Mouse (Mus musculus): ENCODE results near the gene Crhr2. TPM values are rescaled to one million over a fixed set of nuclear protein-coding genes. Genes with fewer than 3 reads are reported as not detected.

Crhr2 gene
- polyA plus RNA-seq, 1 experiment from 2014 or later: 0.64 TPM

- H3K9ac ChIP-seq (ENCODE audit: low read depth, low read length): no peak overlapping the region
- ATAC-seq (ENCODE audit: low read depth): peak; percentile 71
- H3K27ac ChIP-seq (ENCODE audit: low read length): no peak overlapping the region
- H3K4me3 ChIP-seq (ENCODE audit: low read depth, low read length): no peak overlapping the region
- H3K36me3 ChIP-seq (ENCODE audit: control insufficient read depth, insufficient read depth): peaks cover 39% of the 10 kb centered on the region
- no peaks in the 10 kb centered on the region for H3K9me3 ChIP-seq (replicated peaks; ENCODE audit: control insufficient read depth, low read length)
- no peak overlapping the region for H3K4me2 ChIP-seq (ENCODE audit: low read depth, low read length)
- peaks cover 3% of the 10 kb centered on the region; the same call in 1 of the 2 replicates for H3K4me1 ChIP-seq (ENCODE audit: control insufficient read depth, low read depth, low read length)
- H3K27me3 ChIP-seq (ENCODE audit: control insufficient read depth, insufficient read depth, low read depth, low read length): no peaks in the 10 kb centered on the region
- 25% methylated on average over 7 of the region's 7 CpGs for WGBS (ENCODE audit: insufficient replicate concordance)
Observed at GRCm38 (mm10) chr6:55064477-55064827, 68.4 kb downstream of the Crhr2 start.

- H3K9ac ChIP-seq (ENCODE audit: low read depth, low read length): no peak overlapping the region
- peaks cover 39% of the 10 kb centered on the region for H3K36me3 ChIP-seq (ENCODE audit: control insufficient read depth, insufficient read depth)
- 47% methylated on average over 9 of the region's 9 CpGs for WGBS (ENCODE audit: insufficient replicate concordance)
- peak; percentile 61 for ATAC-seq (ENCODE audit: low read depth)
- H3K4me3 ChIP-seq (ENCODE audit: low read depth, low read length): no peak overlapping the region
- H3K9me3 ChIP-seq (replicated peaks; ENCODE audit: control insufficient read depth, low read length): no peaks in the 10 kb centered on the region
- H3K27me3 ChIP-seq (ENCODE audit: control insufficient read depth, insufficient read depth, low read depth, low read length): no peaks in the 10 kb centered on the region
- H3K27ac ChIP-seq (ENCODE audit: low read length): no peak overlapping the region
- no peak overlapping the region for H3K4me2 ChIP-seq (ENCODE audit: low read depth, low read length)
- H3K4me1 ChIP-seq (ENCODE audit: control insufficient read depth, low read depth, low read length): peaks cover 3% of the 10 kb centered on the region; the same call in 1 of the 2 replicates
Observed at GRCm38 (mm10) chr6:55063793-55064476, 68.9 kb downstream of the Crhr2 start.

- Histone ChIP-seq H3K4me2 (ENCODE audit: low read depth, low read length) (no peak overlapping the region), H3K9me3 (replicated peaks; ENCODE audit: control insufficient read depth, low read length) (no peaks in the 10 kb centered on the region), H3K27me3 (ENCODE audit: control insufficient read depth, insufficient read depth, low read depth, low read length) (no peaks in the 10 kb centered on the region), H3K4me3 (ENCODE audit: low read depth, low read length) (no peak overlapping the region), H3K36me3 (ENCODE audit: control insufficient read depth, insufficient read depth) (peaks cover 35% of the 10 kb centered on the region), H3K4me1 (ENCODE audit: control insufficient read depth, low read depth, low read length) (peaks cover 3% of the 10 kb centered on the region; the same call in 1 of the 2 replicates), H3K9ac (ENCODE audit: low read depth, low read length) (no peak overlapping the region), H3K27ac (ENCODE audit: low read length) (no peak overlapping the region)
- WGBS (ENCODE audit: insufficient replicate concordance): 76% methylated on average over 5 of the region's 5 CpGs
- no peak for ATAC-seq (ENCODE audit: low read depth)
Observed at GRCm38 (mm10) chr6:55062200-55062599, 70.6 kb downstream of the Crhr2 start.

GRCm38 (mm10) chr6:55061328-55061727 is 71.5 kb downstream of the Crhr2 start:
- ATAC-seq (ENCODE audit: low read depth): no peak
- Histone ChIP-seq H3K4me2 (ENCODE audit: low read depth, low read length) (no peak overlapping the region), H3K9ac (ENCODE audit: low read depth, low read length) (no peak overlapping the region), H3K27me3 (ENCODE audit: control insufficient read depth, insufficient read depth, low read depth, low read length) (no peaks in the 10 kb centered on the region), H3K9me3 (replicated peaks; ENCODE audit: control insufficient read depth, low read length) (no peaks in the 10 kb centered on the region), H3K36me3 (ENCODE audit: control insufficient read depth, insufficient read depth) (peaks cover 41% of the 10 kb centered on the region), H3K4me1 (ENCODE audit: control insufficient read depth, low read depth, low read length) (peaks cover 3% of the 10 kb centered on the region; the same call in 1 of the 2 replicates), H3K27ac (ENCODE audit: low read length) (no peak overlapping the region), H3K4me3 (ENCODE audit: low read depth, low read length) (no peak overlapping the region)
- WGBS (ENCODE audit: insufficient replicate concordance): 87% methylated on average over 11 of the region's 11 CpGs

GRCm38 (mm10) chr6:55060241-55060825 is 72.5 kb downstream of the Crhr2 start:
- Histone ChIP-seq H3K9me3 (replicated peaks; ENCODE audit: control insufficient read depth, low read length) (no peaks in the 10 kb centered on the region), H3K9ac (ENCODE audit: low read depth, low read length) (no peak overlapping the region), H3K4me2 (ENCODE audit: low read depth, low read length) (no peak overlapping the region), H3K4me3 (ENCODE audit: low read depth, low read length) (no peak overlapping the region), H3K27me3 (ENCODE audit: control insufficient read depth, insufficient read depth, low read depth, low read length) (no peaks in the 10 kb centered on the region), H3K27ac (ENCODE audit: low read length) (no peak overlapping the region), H3K4me1 (ENCODE audit: control insufficient read depth, low read depth, low read length) (peaks cover 3% of the 10 kb centered on the region; the same call in 1 of the 2 replicates), H3K36me3 (ENCODE audit: control insufficient read depth, insufficient read depth) (peaks cover 48% of the 10 kb centered on the region)
- ATAC-seq (ENCODE audit: low read depth): no peak
- WGBS (ENCODE audit: insufficient replicate concordance): 85% methylated on average over 7 of the region's 7 CpGs

- Histone ChIP-seq H3K4me2 (ENCODE audit: low read depth, low read length) (no peak overlapping the region), H3K27ac (ENCODE audit: low read length) (no peak overlapping the region), H3K36me3 (ENCODE audit: control insufficient read depth, insufficient read depth) (peaks cover 60% of the 10 kb centered on the region), H3K9ac (ENCODE audit: low read depth, low read length) (no peak overlapping the region), H3K27me3 (ENCODE audit: control insufficient read depth, insufficient read depth, low read depth, low read length) (no peaks in the 10 kb centered on the region), H3K4me1 (ENCODE audit: control insufficient read depth, low read depth, low read length) (no peaks in the 10 kb centered on the region), H3K9me3 (replicated peaks; ENCODE audit: control insufficient read depth, low read length) (no peaks in the 10 kb centered on the region), H3K4me3 (ENCODE audit: low read depth, low read length) (no peak overlapping the region)
- ATAC-seq (ENCODE audit: low read depth): no peak
- WGBS (ENCODE audit: insufficient replicate concordance): 79% methylated on average over 3 of the region's 3 CpGs
Observed at GRCm38 (mm10) chr6:55057427-55057826, 75.4 kb downstream of the Crhr2 start.

- H3K4me3 ChIP-seq (ENCODE audit: low read depth, low read length): no peak overlapping the region
- no peak overlapping the region for H3K27ac ChIP-seq (ENCODE audit: low read length)
- no peak overlapping the region for H3K4me2 ChIP-seq (ENCODE audit: low read depth, low read length)
- H3K36me3 ChIP-seq (ENCODE audit: control insufficient read depth, insufficient read depth): peaks cover 63% of the 10 kb centered on the region
- H3K9me3 ChIP-seq (replicated peaks; ENCODE audit: control insufficient read depth, low read length): no peaks in the 10 kb centered on the region
- 83% methylated on average over 4 of the region's 4 CpGs for WGBS (ENCODE audit: insufficient replicate concordance)
- H3K27me3 ChIP-seq (ENCODE audit: control insufficient read depth, insufficient read depth, low read depth, low read length): no peaks in the 10 kb centered on the region
- H3K4me1 ChIP-seq (ENCODE audit: control insufficient read depth, low read depth, low read length): no peaks in the 10 kb centered on the region
- no peak for ATAC-seq (ENCODE audit: low read depth)
- H3K9ac ChIP-seq (ENCODE audit: low read depth, low read length): no peak overlapping the region
Observed at GRCm38 (mm10) chr6:55054491-55054890, 78.3 kb downstream of the Crhr2 start.

GRCm38 (mm10) chr6:55049186-55049585 is 83.6 kb downstream of the Crhr2 start:
- 89% methylated on average over 10 of the region's 10 CpGs for WGBS (ENCODE audit: insufficient replicate concordance)
- no peak for ATAC-seq (ENCODE audit: low read depth)
- Histone ChIP-seq H3K4me3 (ENCODE audit: low read depth, low read length) (no peak overlapping the region), H3K27me3 (ENCODE audit: control insufficient read depth, insufficient read depth, low read depth, low read length) (no peaks in the 10 kb centered on the region), H3K9me3 (replicated peaks; ENCODE audit: control insufficient read depth, low read length) (no peaks in the 10 kb centered on the region), H3K9ac (ENCODE audit: low read depth, low read length) (no peak overlapping the region), H3K36me3 (ENCODE audit: control insufficient read depth, insufficient read depth) (peaks cover 41% of the 10 kb centered on the region), H3K4me2 (ENCODE audit: low read depth, low read length) (no peak overlapping the region), H3K4me1 (ENCODE audit: control insufficient read depth, low read depth, low read length) (no peaks in the 10 kb centered on the region), H3K27ac (ENCODE audit: low read length) (no peak overlapping the region)

- Histone ChIP-seq H3K9me3 (replicated peaks; ENCODE audit: control insufficient read depth, low read length) (no peaks in the 10 kb centered on the region), H3K9ac (ENCODE audit: low read depth, low read length) (no peak overlapping the region), H3K4me1 (ENCODE audit: control insufficient read depth, low read depth, low read length) (no peaks in the 10 kb centered on the region; the same call in 1 of the 2 replicates), H3K4me2 (ENCODE audit: low read depth, low read length) (no peak overlapping the region), H3K27me3 (ENCODE audit: control insufficient read depth, insufficient read depth, low read depth, low read length) (no peaks in the 10 kb centered on the region), H3K36me3 (ENCODE audit: control insufficient read depth, insufficient read depth) (peaks cover 11% of the 10 kb centered on the region), H3K27ac (ENCODE audit: low read length) (no peak overlapping the region), H3K4me3 (ENCODE audit: low read depth, low read length) (no peak overlapping the region)
- ATAC-seq (ENCODE audit: low read depth): no peak
- 11% methylated on average over 1 of the region's 1 CpGs for WGBS (ENCODE audit: insufficient replicate concordance)
Observed at GRCm38 (mm10) chr6:55045326-55045725, 87.5 kb downstream of the Crhr2 start.

Data from liver, embryonic 16.5 days (tissue).